Mouse (Mus musculus) limb, embryonic 15.5 days (tissue): ENCODE results near the gene Hmcn2. TPM values are rescaled to one million over a fixed set of nuclear protein-coding genes. Genes with fewer than 3 reads are reported as not detected.
A peak's percentile ranks its signal among the peaks of the same experiment; 100 is the strongest.

Experiments used
- ATAC-seq: fragments of 200-750 bp; cut with Nextera tagmentation; 2 replicates; pipeline ENCODE4 v1.8.0; 2017; ENCODE audit warnings: low read depth, moderate TSS enrichment; ENCODE audit not compliant: insufficient number of reproducible peaks, low FRiP score, low TSS enrichment
- H3K27ac ChIP-seq: fragments of 300-500 bp; sonication (generic); 2 replicates; pipeline ENCODE4 v1.5.1; 2015; ENCODE audit warnings: moderate library complexity, mild to moderate bottlenecking, inconsistent platforms
- H3K27me3 ChIP-seq: fragments of 300-500 bp; sonication (generic); 2 replicates; pipeline ENCODE4 v1.6.1; 2015; ENCODE audit warnings: inconsistent platforms
- H3K36me3 ChIP-seq: fragments of 300-500 bp; sonication (generic); 2 replicates; pipeline ENCODE4 v1.6.1; 2015; ENCODE audit warnings: inconsistent platforms
- H3K4me1 ChIP-seq: fragments of 300-500 bp; sonication (generic); 2 replicates; pipeline ENCODE4 v1.6.1; 2015; ENCODE audit warnings: inconsistent platforms
- H3K4me2 ChIP-seq: fragments of 300-500 bp; sonication (generic); 2 replicates; pipeline ENCODE4 v1.6.1; 2015; ENCODE audit warnings: mild to moderate bottlenecking, inconsistent platforms
- H3K4me3 ChIP-seq: fragments of 300-500 bp; sonication (generic); 2 replicates; pipeline ENCODE4 v1.5.1; 2015; ENCODE audit warnings: mild to moderate bottlenecking, inconsistent platforms
- H3K9ac ChIP-seq: fragments of 300-500 bp; sonication (generic); 2 replicates; pipeline ENCODE4 v1.6.1; 2015; ENCODE audit warnings: inconsistent platforms
- H3K9me3 ChIP-seq: fragments of 300-500 bp; sonication (generic); 2 replicates; pipeline ENCODE4 v1.6.1; 2016; ENCODE audit warnings: inconsistent platforms
- WGBS: fragments of 180-500 bp; shearing (Covaris S2); methylation state at CpG from one replicate; pipeline ENCODE4 v1.1.7; 2015; 5-methylcytosine and 5-hydroxymethylcytosine counted together
- polyA plus RNA-seq: library from polyadenylated mRNA; unstranded; fragments of >200 nt; fragmentation: Nextera tagmentation; extraction: Ambion mirVana; gene quantifications from 2 replicates; pipeline ENCODE4 v1.2.1, GENCODE M21; 2015

Gene Hmcn2
- polyA plus RNA-seq, 1 experiment from 2014 or later, result 0.32 TPM

DNA sequence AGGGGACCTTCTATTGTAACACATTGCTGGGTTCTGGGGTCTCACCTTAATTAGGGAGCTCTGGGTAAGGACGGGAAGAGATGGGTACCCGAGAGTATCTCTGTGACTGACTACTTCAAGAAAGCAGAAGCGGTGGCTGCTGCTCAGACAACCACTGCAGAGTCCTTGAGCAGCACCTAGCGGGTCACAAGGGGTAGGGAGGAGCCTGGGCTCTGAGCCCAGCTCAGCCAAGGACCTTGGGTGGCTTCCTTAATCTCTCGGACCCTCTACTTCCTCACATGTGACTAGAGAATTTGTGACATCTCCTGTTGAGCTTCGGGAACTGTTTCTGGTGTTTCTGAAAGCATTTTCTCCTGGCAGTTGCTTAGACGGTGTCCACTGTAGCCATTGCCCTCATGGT is 45.1 kb downstream of the Hmcn2 start:
- ATAC-seq, result no peak
- Histone ChIP-seq H3K36me3 (no peaks in the 10 kb centered on the region), H3K9ac (no peak overlapping the region), H3K27me3 (no peaks in the 10 kb centered on the region), H3K9me3 (no peaks in the 10 kb centered on the region), H3K4me1 (no peaks in the 10 kb centered on the region), H3K4me3 (no peak overlapping the region), H3K27ac (no peak overlapping the region), H3K4me2 (no peak overlapping the region)
- 73% methylated on average over 7 of the region's 7 CpGs for WGBS

DNA sequence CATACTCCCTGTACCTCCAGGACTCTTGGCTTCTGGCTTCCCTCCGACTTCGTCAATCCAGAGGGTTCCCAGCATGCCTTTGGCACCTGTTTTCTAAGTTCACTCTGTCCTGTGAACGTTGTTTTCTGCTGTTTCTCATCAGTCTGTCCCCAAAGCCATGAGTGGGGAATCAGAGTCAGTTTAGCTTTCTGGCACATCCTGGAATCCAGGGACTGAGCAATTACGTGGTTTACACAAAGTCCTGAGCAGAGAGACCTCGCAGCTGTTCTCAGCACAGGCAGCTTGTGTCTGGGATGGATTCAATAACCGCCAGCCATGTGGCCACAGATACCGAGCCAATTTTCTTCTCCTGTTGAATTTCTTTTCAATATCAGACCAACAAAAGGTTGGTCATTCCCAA is 53.0 kb downstream of the Hmcn2 start:
- Histone ChIP-seq H3K4me2 (no peak overlapping the region), H3K9ac (no peak overlapping the region), H3K27me3 (no peaks in the 10 kb centered on the region), H3K4me3 (no peak overlapping the region), H3K27ac (no peak overlapping the region), H3K36me3 (no peaks in the 10 kb centered on the region), H3K4me1 (no peaks in the 10 kb centered on the region), H3K9me3 (no peaks in the 10 kb centered on the region; the same call in 1 of the 2 replicates)
- ATAC-seq, result no peak
- 59% methylated on average over 7 of the region's 7 CpGs for WGBS

DNA sequence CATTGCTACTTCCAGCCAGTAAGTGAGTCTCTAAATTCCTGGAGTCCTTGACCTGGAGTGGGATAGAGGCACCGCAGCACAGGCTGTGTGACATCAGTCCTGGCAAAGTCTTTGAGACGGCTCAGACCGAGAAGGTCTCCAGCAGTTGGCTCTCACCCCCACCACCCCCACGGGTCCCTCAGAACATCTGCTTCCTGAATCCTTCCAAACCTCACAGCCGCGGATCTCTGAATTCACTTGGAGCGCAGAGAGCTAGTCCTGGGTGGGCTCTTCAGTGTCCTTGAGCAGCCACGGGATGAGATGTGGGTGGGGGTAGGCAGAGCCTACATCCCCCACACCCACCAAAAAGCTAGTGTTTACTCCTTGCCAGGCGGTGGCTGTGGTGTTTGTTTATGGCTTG is 57.2 kb downstream of the Hmcn2 start:
- no peak overlapping the region for H3K4me3 ChIP-seq
- H3K4me1 ChIP-seq, result 0 out of 2 replicates have a peak, but pooled peaks cover 2% of the 10 kb centered on the region
- H3K9ac ChIP-seq, result no peak overlapping the region
- ATAC-seq, result no peak
- H3K36me3 ChIP-seq, result no peaks in the 10 kb centered on the region
- H3K27ac ChIP-seq, result no peak overlapping the region
- WGBS, result 59% methylated on average over 9 of the region's 9 CpGs
- H3K4me2 ChIP-seq, result no peak overlapping the region
- H3K27me3 ChIP-seq, result no peaks in the 10 kb centered on the region
- no peaks in the 10 kb centered on the region; the same call in 1 of the 2 replicates for H3K9me3 ChIP-seq

DNA sequence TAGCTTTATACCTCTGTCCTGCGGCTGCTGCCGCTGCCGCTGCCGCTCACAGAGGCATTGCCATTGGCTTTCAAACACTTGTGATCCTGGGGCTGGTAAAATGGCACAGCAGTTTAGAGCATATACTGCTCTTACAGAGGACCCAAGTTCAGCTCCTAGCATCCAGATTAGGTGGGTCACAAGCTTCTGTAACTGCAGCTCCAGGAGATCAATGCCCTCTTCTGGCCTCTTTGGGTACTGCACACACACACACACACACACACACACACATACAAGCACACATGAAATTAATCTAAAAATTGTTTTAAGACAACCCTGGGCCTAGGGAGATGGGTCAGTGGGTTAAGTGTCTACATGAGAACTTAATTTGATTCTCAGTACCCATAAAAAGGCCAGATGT is 58.0 kb downstream of the Hmcn2 start:
- Histone ChIP-seq H3K9ac (no peak overlapping the region), H3K4me3 (no peak overlapping the region), H3K27ac (no peak overlapping the region), H3K4me2 (no peak overlapping the region), H3K4me1 (0 out of 2 replicates have a peak, but pooled peaks cover 2% of the 10 kb centered on the region), H3K27me3 (no peaks in the 10 kb centered on the region), H3K9me3 (no peaks in the 10 kb centered on the region; the same call in 1 of the 2 replicates), H3K36me3 (no peaks in the 10 kb centered on the region)
- 94% methylated on average over 4 of the region's 4 CpGs for WGBS
- no peak for ATAC-seq

DNA sequence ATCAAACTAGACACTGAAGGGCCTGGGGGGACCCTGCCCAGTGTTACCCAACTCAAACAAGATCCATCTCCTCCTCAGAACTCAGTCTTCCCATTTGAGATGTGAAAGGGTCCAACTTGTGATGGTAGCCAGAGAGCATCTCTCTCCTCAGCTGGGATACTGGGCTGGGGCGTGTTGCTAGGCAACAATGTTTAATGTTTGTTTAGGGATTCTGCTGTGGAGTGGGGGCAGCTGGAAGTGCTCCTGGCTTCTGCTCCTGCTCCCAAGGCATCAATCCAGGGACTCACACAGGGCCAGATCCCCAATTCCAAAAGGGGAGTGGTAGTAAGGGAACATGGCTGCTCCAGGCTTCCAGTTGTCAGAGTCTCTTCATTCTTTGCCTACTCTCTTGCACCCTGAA is 60.2 kb downstream of the Hmcn2 start:
- no peak overlapping the region for H3K4me3 ChIP-seq
- no peak overlapping the region for H3K27ac ChIP-seq
- no peaks in the 10 kb centered on the region; the same call in 1 of the 2 replicates for H3K9me3 ChIP-seq
- H3K27me3 ChIP-seq, result no peaks in the 10 kb centered on the region
- H3K9ac ChIP-seq, result no peak overlapping the region
- 63% methylated on average over 1 of the region's 1 CpGs for WGBS
- no peaks in the 10 kb centered on the region for H3K36me3 ChIP-seq
- H3K4me1 ChIP-seq, result 0 out of 2 replicates have a peak, but pooled peaks cover 2% of the 10 kb centered on the region
- H3K4me2 ChIP-seq, result no peak overlapping the region
- ATAC-seq, result no peak

DNA sequence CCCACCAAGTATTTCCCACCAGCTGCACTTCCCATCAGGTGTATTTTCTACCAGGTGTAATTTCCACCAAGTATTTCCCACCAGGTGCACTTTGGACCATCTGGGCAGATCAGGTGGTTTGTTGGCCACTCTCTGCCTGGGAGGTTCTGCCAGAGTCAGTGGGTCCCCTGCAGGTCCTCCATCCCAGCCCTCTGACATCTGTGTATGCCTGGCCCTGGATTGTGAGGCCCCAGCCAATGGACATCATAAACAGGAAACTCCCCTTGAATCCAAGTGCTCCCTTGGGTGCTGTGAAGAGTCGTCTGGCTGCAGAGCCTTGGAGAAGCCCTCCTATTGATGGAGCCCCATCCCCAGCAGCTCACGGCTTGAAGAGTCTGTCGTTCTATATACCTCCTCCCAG is 61.8 kb downstream of the Hmcn2 start:
- WGBS, result 39% methylated on average over 3 of the region's 3 CpGs
- ATAC-seq, result peak; percentile 35; the same call in 1 of the 2 replicates
- H3K36me3 ChIP-seq, result no peaks in the 10 kb centered on the region

DNA sequence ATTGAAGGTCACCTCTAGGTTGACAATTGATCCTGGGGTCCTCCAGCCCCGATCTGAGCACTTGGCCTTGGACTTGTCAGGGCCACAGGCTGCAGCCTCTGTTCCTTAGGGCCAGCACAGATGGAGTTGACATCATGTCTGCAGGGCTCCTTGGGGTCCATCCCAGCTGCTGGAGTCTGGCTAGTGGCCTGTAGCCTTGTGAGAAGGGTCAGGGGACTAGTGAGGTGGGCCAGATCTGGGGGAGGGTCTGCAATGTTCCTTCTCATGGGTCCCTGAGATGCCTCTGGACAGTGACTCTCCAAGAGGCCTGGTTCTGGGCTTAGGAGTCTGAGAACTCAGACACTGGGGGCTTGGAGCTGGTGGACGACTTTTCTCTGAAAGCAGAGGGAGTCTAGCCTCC is 63.3 kb downstream of the Hmcn2 start:
- Histone ChIP-seq H3K4me3 (no peak overlapping the region), H3K36me3 (no peaks in the 10 kb centered on the region), H3K9ac (no peak overlapping the region), H3K27ac (no peak overlapping the region), H3K4me2 (no peak overlapping the region), H3K4me1 (0 out of 2 replicates have a peak, but pooled peaks cover 2% of the 10 kb centered on the region), H3K27me3 (no peaks in the 10 kb centered on the region), H3K9me3 (no peaks in the 10 kb centered on the region)
- WGBS, result 57% methylated on average over 2 of the region's 2 CpGs
- no peak for ATAC-seq

More for the DNA sequence above, 61.8 kb downstream of the Hmcn2 start:
- Histone ChIP-seq H3K4me3 (no peak overlapping the region), H3K27ac (no peak overlapping the region), H3K9me3 (no peaks in the 10 kb centered on the region; the same call in 1 of the 2 replicates), H3K4me1 (0 out of 2 replicates have a peak, but pooled peaks cover 2% of the 10 kb centered on the region), H3K9ac (no peak overlapping the region), H3K4me2 (no peak overlapping the region), H3K27me3 (no peaks in the 10 kb centered on the region)

DNA sequence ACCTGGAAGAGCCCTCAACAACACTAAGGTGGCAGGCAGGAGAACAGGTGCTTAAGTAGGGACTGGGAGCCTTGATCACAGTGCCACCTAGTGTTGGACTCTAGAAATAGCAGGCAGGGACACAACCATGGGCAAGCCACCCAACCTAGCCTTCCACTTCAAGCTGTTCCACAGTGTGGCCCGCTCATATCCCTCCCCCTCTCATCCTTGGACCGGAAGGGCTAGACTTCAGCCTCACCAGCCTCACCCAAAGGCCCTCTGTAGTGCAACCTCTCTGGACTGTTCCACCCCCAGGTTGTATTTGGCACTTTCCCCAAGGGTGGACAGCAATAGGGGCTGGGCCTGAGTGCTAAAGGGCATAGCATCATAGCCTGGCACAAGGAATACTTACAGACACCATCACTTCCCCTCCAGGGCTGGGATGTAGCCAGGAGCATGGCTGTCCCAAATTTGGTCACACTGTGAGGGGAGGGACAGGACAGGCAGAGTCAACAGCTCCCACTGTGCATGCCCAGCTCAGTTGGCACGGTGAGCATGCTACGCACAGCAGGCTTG is 67.2 kb downstream of the Hmcn2 start:
- no peak overlapping the region for H3K9ac ChIP-seq
- H3K27me3 ChIP-seq, result 0 out of 2 replicates have a peak, but pooled peaks cover 3% of the 10 kb centered on the region
- ATAC-seq, result no peak
- no peak overlapping the region for H3K4me3 ChIP-seq
- H3K4me2 ChIP-seq, result no peak overlapping the region
- H3K27ac ChIP-seq, result no peak overlapping the region
- H3K36me3 ChIP-seq, result no peaks in the 10 kb centered on the region
- no peaks in the 10 kb centered on the region for H3K9me3 ChIP-seq
- H3K4me1 ChIP-seq, result no peaks in the 10 kb centered on the region
- WGBS, result 54% methylated on average over 4 of the region's 4 CpGs

DNA sequence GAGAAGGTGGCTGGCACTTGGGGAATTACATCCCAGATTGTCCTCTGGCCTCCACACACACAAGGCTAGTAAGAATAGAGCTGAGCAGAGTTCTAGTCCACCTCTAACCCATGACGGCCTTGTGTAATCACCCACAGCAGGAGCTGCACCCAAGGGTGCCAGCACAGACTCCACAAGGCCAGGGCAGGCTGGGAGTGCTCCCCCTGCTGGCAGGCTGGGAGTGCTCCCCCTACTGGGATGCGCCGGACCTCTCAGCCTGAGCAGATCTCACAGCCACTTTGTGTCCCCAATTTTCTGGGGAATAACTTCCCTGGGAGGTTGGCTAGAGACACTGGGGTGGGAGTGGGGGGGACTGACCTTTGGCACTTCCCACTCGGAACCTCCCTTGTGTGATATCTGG is 68.7 kb downstream of the Hmcn2 start:
- 0 out of 2 replicates have a peak, but pooled peaks cover 3% of the 10 kb centered on the region for H3K27me3 ChIP-seq
- H3K4me3 ChIP-seq, result no peak overlapping the region
- no peak overlapping the region for H3K9ac ChIP-seq
- no peaks in the 10 kb centered on the region for H3K4me1 ChIP-seq
- no peak for ATAC-seq
- no peaks in the 10 kb centered on the region for H3K9me3 ChIP-seq
- H3K27ac ChIP-seq, result no peak overlapping the region
- H3K4me2 ChIP-seq, result no peak overlapping the region
- no peaks in the 10 kb centered on the region for H3K36me3 ChIP-seq
- WGBS, result 23% methylated on average over 4 of the region's 4 CpGs

DNA sequence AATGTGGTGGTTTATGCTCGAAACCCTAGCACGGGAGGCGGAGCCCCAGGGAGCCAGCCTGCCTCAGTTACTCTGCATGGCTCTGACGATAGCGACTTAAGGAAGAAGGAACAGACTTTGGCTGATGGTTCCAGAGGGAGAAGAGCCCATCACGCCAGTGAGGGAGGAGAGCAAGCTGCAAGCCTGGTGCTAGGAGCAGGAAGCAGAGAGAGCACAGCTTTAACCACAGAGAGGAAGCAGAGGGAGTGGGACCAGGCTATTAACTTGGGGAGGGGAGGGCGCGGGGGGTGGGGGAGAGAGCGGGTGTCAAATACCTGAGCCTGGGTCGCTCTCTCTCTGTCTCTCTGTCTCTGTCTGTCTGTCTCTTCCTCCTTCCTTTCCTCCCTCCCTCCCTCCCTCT is 102.8 kb downstream of the Hmcn2 start:
- no peak for ATAC-seq
- WGBS, result 50% methylated on average over 10 of the region's 10 CpGs
- no peaks in the 10 kb centered on the region for H3K9me3 ChIP-seq
- peaks cover 3% of the 10 kb centered on the region; the same call in 1 of the 2 replicates for H3K4me1 ChIP-seq
- H3K27ac ChIP-seq, result no peak overlapping the region
- no peak overlapping the region for H3K4me2 ChIP-seq
- H3K27me3 ChIP-seq, result no peaks in the 10 kb centered on the region
- H3K36me3 ChIP-seq, result no peaks in the 10 kb centered on the region
- H3K4me3 ChIP-seq, result no peak overlapping the region
- no peak overlapping the region for H3K9ac ChIP-seq

DNA sequence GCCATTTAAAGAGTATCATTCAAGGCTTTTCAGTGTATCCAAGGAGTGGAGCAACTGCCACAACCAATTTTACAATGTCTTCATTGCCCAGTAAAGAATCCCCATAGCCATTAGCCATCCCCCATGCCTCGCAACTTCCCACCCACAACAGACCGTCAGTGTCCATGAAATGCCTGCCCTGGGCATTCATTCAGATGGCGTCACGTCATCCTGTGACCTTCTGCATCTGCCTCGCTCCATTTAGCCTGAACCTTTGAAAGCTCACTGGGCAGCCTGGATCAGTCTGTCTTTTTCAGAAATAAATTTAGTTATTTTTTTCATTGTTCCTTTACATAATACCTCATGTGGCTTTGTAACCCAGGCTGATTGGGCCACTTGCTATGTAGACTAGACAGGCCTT is 103.8 kb downstream of the Hmcn2 start:
- Histone ChIP-seq H3K27me3 (no peaks in the 10 kb centered on the region), H3K4me3 (no peak overlapping the region), H3K27ac (no peak overlapping the region), H3K9me3 (no peaks in the 10 kb centered on the region), H3K4me1 (peaks cover 5% of the 10 kb centered on the region; the same call in 1 of the 2 replicates), H3K36me3 (no peaks in the 10 kb centered on the region), H3K9ac (no peak overlapping the region), H3K4me2 (no peak overlapping the region)
- WGBS, result 74% methylated on average over 5 of the region's 5 CpGs
- ATAC-seq, result no peak

DNA sequence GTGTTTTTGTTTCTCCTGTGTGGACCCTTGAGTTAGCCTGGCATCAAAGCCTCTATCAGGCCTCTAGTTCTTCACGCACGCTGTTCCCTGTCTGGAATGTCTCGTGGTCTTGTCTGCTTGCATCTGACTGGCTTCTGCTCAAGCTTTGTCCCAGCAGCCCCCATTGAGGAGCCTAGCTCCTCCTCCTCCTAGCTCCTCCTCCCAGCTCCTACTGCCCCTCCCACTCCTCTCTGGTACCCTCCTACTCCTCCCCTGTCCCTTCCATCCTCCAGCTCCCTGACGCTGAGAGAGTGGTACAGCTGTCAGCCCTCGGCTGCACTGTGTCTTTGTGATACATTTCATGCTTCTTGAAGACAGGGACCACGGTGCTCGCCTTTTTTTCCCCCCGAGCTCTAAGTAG is 104.4 kb downstream of the Hmcn2 start:
- no peak for ATAC-seq
- Histone ChIP-seq H3K27ac (peak overlapping the region; percentile 14; the same call in 1 of the 2 replicates), H3K9me3 (no peaks in the 10 kb centered on the region), H3K27me3 (no peaks in the 10 kb centered on the region), H3K9ac (no peak overlapping the region), H3K36me3 (no peaks in the 10 kb centered on the region), H3K4me1 (0 out of 2 replicates have a peak, but pooled peaks cover 5% of the 10 kb centered on the region), H3K4me2 (no peak overlapping the region), H3K4me3 (no peak overlapping the region)
- 31% methylated on average over 8 of the region's 8 CpGs for WGBS
